Mouse (Mus musculus): Measurements from ENCODE around the gene Siglece.
"Not testable (repeated sequence)": the region's sequence is repeated elsewhere in the genome, so short reads cannot be mapped to it uniquely, and the experiment has no call there.

Gene Siglece

GRCm38 (mm10) chr7:43660002-43660401 is at the start of gene Siglece:
TSS of gene Siglece (minus strand) at chr7:43660161.
- DNase-seq (ENCODE audit: low spot score): no peak

- DNase-seq (ENCODE audit: low spot score): no peak
Measured at GRCm38 (mm10) chr7:43690118-43690517, 30.2 kb upstream of the Siglece start, which contains the start of gene Klk14. TSS of gene Klk14 (plus strand) at chr7:43690418.

- no peak for DNase-seq (ENCODE audit: low spot score)
Measured at GRCm38 (mm10) chr7:43685088-43685487, 25.1 kb upstream of the Siglece start.

- DNase-seq (ENCODE audit: low spot score): not testable (repeated sequence)
Measured at GRCm38 (mm10) chr7:43682511-43682910, 22.6 kb upstream of the Siglece start.

- peak; percentile 82 for DNase-seq (ENCODE audit: low spot score)
Measured at GRCm38 (mm10) chr7:43680960-43681359, 21.0 kb upstream of the Siglece start.

GRCm38 (mm10) chr7:43678517-43678916 is 18.6 kb upstream of the Siglece start:
- DNase-seq (ENCODE audit: low spot score): peak; percentile 61

GRCm38 (mm10) chr7:43675091-43675490 is 15.1 kb upstream of the Siglece start:
- DNase-seq (ENCODE audit: low spot score): no peak

- no peak for DNase-seq (ENCODE audit: low spot score)
Measured at GRCm38 (mm10) chr7:43672581-43673260, 12.8 kb upstream of the Siglece start.

- DNase-seq (ENCODE audit: low spot score): peak; percentile 88
Measured at GRCm38 (mm10) chr7:43671809-43672580, 12.0 kb upstream of the Siglece start, which contains the start of gene Ctu1. TSS of gene Ctu1 (plus strand) at chr7:43672016.

- no peak for DNase-seq (ENCODE audit: low spot score)
Measured at GRCm38 (mm10) chr7:43671064-43671808, 11.3 kb upstream of the Siglece start.

GRCm38 (mm10) chr7:43668582-43668981 is 8.6 kb upstream of the Siglece start:
- DNase-seq (ENCODE audit: low spot score): no peak

GRCm38 (mm10) chr7:43667221-43667620 is 7.3 kb upstream of the Siglece start:
- not testable (repeated sequence) for DNase-seq (ENCODE audit: low spot score)

- DNase-seq (ENCODE audit: low spot score): no peak
Measured at GRCm38 (mm10) chr7:43662804-43663203, 2.8 kb upstream of the Siglece start.

- no peak for DNase-seq (ENCODE audit: low spot score)
Measured at GRCm38 (mm10) chr7:43656232-43656631, 3.7 kb downstream of the Siglece start.

GRCm38 (mm10) chr7:43654519-43654918 is 5.4 kb downstream of the Siglece start:
- DNase-seq (ENCODE audit: low spot score): no peak

- DNase-seq (ENCODE audit: low spot score): no peak
Measured at GRCm38 (mm10) chr7:43652683-43653082, 7.3 kb downstream of the Siglece start.

- DNase-seq (ENCODE audit: low spot score): no peak
Measured at GRCm38 (mm10) chr7:43643046-43643652, 16.8 kb downstream of the Siglece start.

- DNase-seq (ENCODE audit: low spot score): no peak
Measured at GRCm38 (mm10) chr7:43642587-43642986, 17.4 kb downstream of the Siglece start.

GRCm38 (mm10) chr7:43637118-43637517 is 22.8 kb downstream of the Siglece start:
- no peak for DNase-seq (ENCODE audit: low spot score)

GRCm38 (mm10) chr7:43636194-43636593 is 23.8 kb downstream of the Siglece start:
- DNase-seq (ENCODE audit: low spot score): no peak

GRCm38 (mm10) chr7:43634500-43634899 is 25.5 kb downstream of the Siglece start, which contains the start of gene Ceacam18:
TSS of gene Ceacam18 (plus strand) at chr7:43634707.
- DNase-seq (ENCODE audit: low spot score): no peak

GRCm38 (mm10) chr7:43633940-43634339 is 26.0 kb downstream of the Siglece start:
- no peak for DNase-seq (ENCODE audit: low spot score)

Data from testis, postnatal 10 days (tissue).